Mouse (Mus musculus): ENCODE data around the gene Ell3.
"Not testable (repeated sequence)": the region's sequence is repeated elsewhere in the genome, so short reads cannot be mapped to it uniquely, and the experiment has no call there.

Gene Ell3

GRCm38 (mm10) chr2:121444178-121444577 is at the start of gene Ell3:
Ell3 (minus strand) TSS chr2:121444278.
- DNase-seq: no peak

- DNase-seq: not testable (repeated sequence)
Measured at GRCm38 (mm10) chr2:121484403-121484802, 40.3 kb upstream of the Ell3 start.

GRCm38 (mm10) chr2:121483576-121483975 is 39.5 kb upstream of the Ell3 start:
- no peak for DNase-seq

GRCm38 (mm10) chr2:121480916-121481315 is 36.8 kb upstream of the Ell3 start:
- not testable (repeated sequence) for DNase-seq

- DNase-seq: peak; percentile 28 to 35
Measured at GRCm38 (mm10) chr2:121480498-121480897, 36.4 kb upstream of the Ell3 start.

- no peak for DNase-seq
Measured at GRCm38 (mm10) chr2:121477491-121478266, 33.6 kb upstream of the Ell3 start.

GRCm38 (mm10) chr2:121475306-121475705 is 31.2 kb upstream of the Ell3 start:
- DNase-seq: not testable (repeated sequence)

- no peak for DNase-seq
Measured at GRCm38 (mm10) chr2:121474180-121474535, 30.1 kb upstream of the Ell3 start.

- peak; percentile 83 to 84 for DNase-seq
Measured at GRCm38 (mm10) chr2:121473301-121474179, 29.5 kb upstream of the Ell3 start, which contains the start of gene Mfap1b. Mfap1b (minus strand) TSS chr2:121474067.

- DNase-seq: not testable (repeated sequence)
Measured at GRCm38 (mm10) chr2:121472783-121473182, 28.7 kb upstream of the Ell3 start.

GRCm38 (mm10) chr2:121468982-121469381 is 24.9 kb upstream of the Ell3 start:
- not testable (repeated sequence) for DNase-seq

GRCm38 (mm10) chr2:121460071-121460470 is 16.0 kb upstream of the Ell3 start:
- no peak for DNase-seq

GRCm38 (mm10) chr2:121456692-121457642 is 12.9 kb upstream of the Ell3 start, which contains the start of gene Serinc4:
Serinc4 (minus strand) TSS chr2:121456781.
- DNase-seq: peak; percentile 89 to 91

- DNase-seq: no peak
Measured at GRCm38 (mm10) chr2:121455534-121455933, 11.5 kb upstream of the Ell3 start.

- no peak for DNase-seq
Measured at GRCm38 (mm10) chr2:121453917-121454316, 9.8 kb upstream of the Ell3 start.

- no peak for DNase-seq
Measured at GRCm38 (mm10) chr2:121452990-121453389, 8.9 kb upstream of the Ell3 start, which contains the start of gene Hypk. Hypk (plus strand) TSS chr2:121453290.

- no peak for DNase-seq
Measured at GRCm38 (mm10) chr2:121452361-121452760, 8.3 kb upstream of the Ell3 start.

- peak; percentile 39 to 43 for DNase-seq
Measured at GRCm38 (mm10) chr2:121450093-121450492, 6.0 kb upstream of the Ell3 start.

- no peak for DNase-seq
Measured at GRCm38 (mm10) chr2:121449545-121450011, 5.5 kb upstream of the Ell3 start.

- peak; percentile 100 for DNase-seq
Measured at GRCm38 (mm10) chr2:121448739-121449535, 4.9 kb upstream of the Ell3 start, which contains the start of gene Serf2. Serf2 (plus strand) TSS chr2:121449195.

GRCm38 (mm10) chr2:121448136-121448535 is 4.1 kb upstream of the Ell3 start:
- DNase-seq: peak in 1 of 2 experiments; percentile 62
